Mouse (Mus musculus) left cerebral cortex, postnatal 10 days (tissue): Measurements from ENCODE around the gene Jund. TPM values are rescaled to one million over a fixed set of nuclear protein-coding genes. Genes with fewer than 3 reads are reported as not detected.

Experiments used
- DNase-seq, 2 experiments: peaks; one replicate each; pipeline ENCODE4 v3.0.0; 2021 to 2022; ENCODE audit warnings: low spot score in 2 of 2, mixed read lengths in 1 of 2; ENCODE audit errors: extremely low spot score in 1 of 2
- intact Hi-C: fragments of 180-260 bp; cut with DNase I; formaldehyde crosslinking; loops from one replicate; pipeline ENCODE4 v1.15.1; 2025
- total RNA-seq, 2 experiments: library from RNA; stranded (reverse); gene quantifications; 2 replicates each; pipeline ENCODE4 v1.2.3; 2021

Gene Jund
- total RNA-seq = 100 to 1,000 TPM; 147 to 149 TPM

GRCm38 (mm10) chr8:70698310-70699109, at the start of gene Jund:
Jund (plus strand) TSS chr8:70698949.
- intact Hi-C loops = no loop called here

GRCm38 (mm10) chr8:70649324-70649723, 49.4 kb upstream of the Jund start:
- peak in 1 of 2 experiments; percentile 91 for DNase-seq
- intact Hi-C loops = no loop called here

More at GRCm38 (mm10) chr8:70698310-70699109, at the start of gene Jund:
- DNase-seq = peak; percentile 98 to 100

GRCm38 (mm10) chr8:70650351-70650750, 48.4 kb upstream of the Jund start:
- no peak for DNase-seq
- intact Hi-C loops = no loop called here

DNA sequence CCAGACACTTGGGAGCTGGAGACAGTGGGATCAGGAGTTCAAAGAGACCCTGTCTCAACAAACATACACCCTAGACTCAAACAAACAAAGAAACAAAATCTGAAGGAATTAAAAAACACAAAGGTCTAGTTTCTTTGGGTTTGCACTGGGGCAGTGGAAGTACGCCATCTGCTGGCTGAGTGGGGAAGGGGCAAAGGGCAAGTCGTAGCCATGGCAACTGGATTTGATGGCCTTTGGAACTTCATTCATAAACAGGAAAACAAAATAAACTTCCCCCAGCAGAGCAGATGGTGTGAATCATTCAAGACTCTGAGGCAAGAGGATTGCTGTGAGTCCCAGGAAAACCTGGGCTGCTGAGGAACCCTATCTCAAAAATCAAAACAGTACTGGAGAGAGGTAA, 45.5 kb upstream of the Jund start:
- peak in 1 of 2 experiments; percentile 69 for DNase-seq
- intact Hi-C loops = no loop called here

- intact Hi-C loops = no loop called here
- DNase-seq = no peak
Observed at GRCm38 (mm10) chr8:70654121-70654520, 44.6 kb upstream of the Jund start.

GRCm38 (mm10) chr8:70655469-70655868, 43.3 kb upstream of the Jund start:
- no peak for DNase-seq
- intact Hi-C loops = no loop called here

DNA sequence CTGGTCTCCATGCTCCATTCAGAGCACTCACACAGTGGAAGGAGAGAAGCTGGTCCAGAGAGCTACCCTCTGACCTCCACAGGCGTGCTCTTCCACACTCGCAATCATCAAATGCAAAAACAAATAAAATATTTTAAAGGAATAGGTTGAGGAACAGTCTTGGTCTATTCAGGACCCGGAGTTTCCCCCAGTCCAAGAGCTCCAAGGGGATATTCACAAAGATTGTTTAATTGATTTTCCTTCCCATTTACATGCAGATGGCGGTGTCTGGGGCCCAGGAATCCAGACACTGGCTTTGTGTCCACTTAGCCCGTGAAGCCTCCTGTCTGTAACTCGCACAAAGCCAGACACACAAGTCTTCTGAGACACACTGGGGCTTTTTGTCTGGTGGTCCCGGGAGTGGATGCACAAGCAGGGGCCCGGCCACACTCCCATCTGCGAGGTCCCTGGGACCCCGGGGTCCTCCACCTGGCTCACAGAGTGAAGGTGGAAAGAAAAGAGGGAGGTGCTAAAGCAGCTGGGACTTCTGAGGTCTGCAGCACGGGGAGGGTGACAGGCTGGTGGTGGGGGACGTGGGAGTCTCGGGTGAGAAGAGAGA, 42.5 kb upstream of the Jund start:
- intact Hi-C loops = no loop called here
- DNase-seq = no peak

- intact Hi-C loops = no loop called here
- no peak for DNase-seq
Observed at GRCm38 (mm10) chr8:70657214-70657613, 41.5 kb upstream of the Jund start.

- no peak for DNase-seq
- intact Hi-C loops = no loop called here
Observed at GRCm38 (mm10) chr8:70657739-70658138, 41.0 kb upstream of the Jund start.

- intact Hi-C loops = no loop called here
- no peak for DNase-seq
Observed at GRCm38 (mm10) chr8:70658897-70659603, 39.7 kb upstream of the Jund start.

GRCm38 (mm10) chr8:70659604-70660272, 39.0 kb upstream of the Jund start:
- peak; percentile 69 to 93 for DNase-seq
- intact Hi-C loops = no loop called here

GRCm38 (mm10) chr8:70660273-70660725, 38.5 kb upstream of the Jund start, which contains the start of gene Pgpep1:
Pgpep1 (minus strand) TSS chr8:70660388.
- intact Hi-C loops = no loop called here
- DNase-seq = peak in 1 of 2 experiments; percentile 47

DNA sequence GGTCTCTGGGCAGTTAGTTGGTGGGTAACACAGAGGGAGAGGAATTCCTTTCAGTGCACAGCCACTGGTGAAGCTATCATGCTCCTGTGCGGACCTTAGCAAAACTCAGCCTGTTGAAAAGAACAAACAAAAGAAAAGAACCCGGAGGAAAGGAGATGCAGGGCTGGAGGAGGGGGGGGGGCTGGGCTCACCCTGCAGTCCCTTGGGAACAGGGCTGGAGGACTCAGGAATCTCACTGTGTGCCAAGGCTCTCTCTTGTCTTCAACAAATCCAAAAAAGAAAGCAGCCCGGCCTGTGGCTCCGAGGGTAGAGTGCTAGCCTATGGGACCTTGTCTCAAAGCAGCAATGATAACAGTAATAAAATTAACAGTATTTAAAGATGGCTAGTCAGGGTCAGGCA, 35.1 kb upstream of the Jund start:
- intact Hi-C loops = no loop called here
- DNase-seq = no peak

GRCm38 (mm10) chr8:70664631-70665030, 34.1 kb upstream of the Jund start:
- intact Hi-C loops = loop anchor here (5.0 kb wide), 1 partner anchor 47 kb away; the partner anchor contains the start of gene Lrrc25

DNA sequence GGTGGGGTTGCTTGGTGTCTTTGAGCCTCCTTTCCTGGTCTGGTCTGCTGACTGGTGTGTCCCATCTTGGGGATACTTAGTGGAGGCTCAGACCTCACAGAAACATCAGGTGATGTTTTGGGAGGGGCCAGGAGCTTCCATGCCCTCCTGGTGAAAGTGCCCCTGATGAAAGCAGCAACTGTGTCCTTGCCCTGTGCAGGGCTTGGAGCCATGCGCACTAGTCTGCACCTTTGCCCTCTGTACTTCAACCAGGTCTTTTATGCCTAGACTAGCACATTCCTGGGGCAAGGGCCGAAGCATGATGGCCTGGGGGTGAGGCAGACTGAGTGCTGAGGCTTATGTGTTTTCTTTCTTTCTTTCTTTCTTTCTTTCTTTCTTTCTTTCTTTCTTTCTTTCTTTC, 33.1 kb upstream of the Jund start:
- intact Hi-C loops = loop anchor here (5.0 kb wide), 1 partner anchor 48 kb away; the partner anchor contains the start of gene Lrrc25
- DNase-seq = no peak

More at GRCm38 (mm10) chr8:70664631-70665030, 34.1 kb upstream of the Jund start:
- DNase-seq = no peak

GRCm38 (mm10) chr8:70667071-70667470, 31.7 kb upstream of the Jund start:
- intact Hi-C loops = loop anchor here (5.0 kb wide), 1 partner anchor 50 kb away; the partner anchor contains the start of gene Lrrc25
- peak in 1 of 2 experiments; percentile 53 for DNase-seq

- DNase-seq = peak in 1 of 2 experiments; percentile 65
- intact Hi-C loops = no loop called here
Observed at GRCm38 (mm10) chr8:70671615-70672324, 27.0 kb upstream of the Jund start.
